Mouse (Mus musculus): Measurements from ENCODE around the gene Sult6b1. TPM values are rescaled to one million over a fixed set of nuclear protein-coding genes. Genes with fewer than 3 reads are reported as not detected.

Gene Sult6b1
- polyA plus RNA-seq, 1 experiment from 2014 or later = not detected

DNA sequence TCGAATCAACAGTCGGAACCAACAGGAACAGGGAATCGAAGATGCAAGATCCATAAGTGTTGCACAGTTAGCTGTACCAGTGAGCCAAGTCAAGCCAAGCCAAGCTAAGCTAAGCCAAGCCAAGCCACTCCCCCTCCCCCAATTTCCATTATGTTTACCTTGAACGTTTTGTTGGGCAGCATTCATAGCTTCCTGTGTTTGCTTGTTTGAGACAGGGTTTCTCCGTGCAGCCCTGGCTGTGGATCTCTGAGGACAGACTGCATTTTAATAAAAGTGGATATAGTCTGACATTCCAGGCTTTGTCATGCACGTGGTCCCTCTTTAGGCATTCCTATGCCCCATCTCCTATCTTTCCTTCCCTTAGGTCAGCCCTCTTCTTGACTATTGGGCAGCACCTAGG is 9.0 kb upstream of the Sult6b1 start:
- Histone ChIP-seq H3K9ac (peak overlapping the region; percentile 85), H3K4me3 (peak overlapping the region; percentile 76), H3K4me2 (replicated peaks) (peak overlapping the region; percentile 76), H3K36me3 (peaks cover 21% of the 10 kb centered on the region), H3K27me3 (no peaks in the 10 kb centered on the region), H3K4me1 (peaks cover 14% of the 10 kb centered on the region), H3K9me3 (no peaks in the 10 kb centered on the region), H3K27ac (peak overlapping the region; percentile 52; the same call in 1 of the 2 replicates)
- whole genome bisulfite sequencing = 48% methylated on average over 6 of the region's 6 CpGs
- 0 out of 2 replicates have a peak, but pooled peaks have one; percentile 0 for ATAC-seq (ENCODE audit: low FRiP score, low read depth)

DNA sequence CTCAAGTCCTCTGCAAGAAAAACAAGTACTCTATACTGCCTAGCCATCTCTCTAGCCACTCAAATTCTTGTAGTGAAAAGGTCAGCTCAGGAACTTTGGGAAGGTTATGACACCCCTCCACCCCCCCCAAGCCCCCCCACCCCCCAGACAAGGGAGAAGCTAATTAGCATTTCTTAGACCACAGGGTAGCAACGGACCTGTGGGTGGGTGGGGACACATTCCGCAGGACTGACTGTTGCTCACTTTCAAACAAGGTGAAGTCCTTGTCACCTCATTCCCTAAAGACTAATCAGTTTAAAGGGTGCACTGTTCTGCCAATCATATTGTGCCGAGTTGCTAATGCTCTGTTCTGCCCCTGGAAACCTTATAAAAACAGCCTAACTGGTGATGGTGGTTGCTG is 7.1 kb upstream of the Sult6b1 start:
- ATAC-seq (ENCODE audit: low FRiP score, low read depth) = no peak
- 68% methylated on average over 3 of the region's 3 CpGs for WGBS
- H3K9me3 ChIP-seq = no peaks in the 10 kb centered on the region

DNA sequence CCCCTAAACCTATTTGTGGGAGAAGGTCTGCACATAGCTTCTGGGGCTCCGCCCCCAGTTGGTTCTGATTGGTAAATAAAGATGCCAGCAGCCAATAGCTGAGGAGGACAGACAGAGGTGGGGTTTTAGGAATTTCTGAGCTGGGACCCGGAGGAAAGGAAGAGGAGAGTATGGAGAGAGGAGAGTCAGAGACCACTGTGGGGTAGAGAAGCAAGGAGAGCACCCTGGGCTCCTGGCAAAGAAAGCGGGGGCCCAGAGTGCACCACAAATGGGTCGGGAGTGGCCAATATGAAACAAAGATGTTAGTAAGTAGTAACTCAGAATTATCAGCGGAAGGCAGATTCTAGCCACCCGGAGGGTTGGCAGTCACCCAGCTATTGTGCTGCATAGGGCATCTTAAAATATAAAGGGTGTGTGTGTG is 6.1 kb upstream of the Sult6b1 start:
- Histone ChIP-seq H3K4me1 (peaks cover 14% of the 10 kb centered on the region), H3K27me3 (0 out of 2 replicates have a peak, but pooled peaks cover 3% of the 10 kb centered on the region), H3K4me3 (peak overlapping the region; percentile 35), H3K9ac (no peak overlapping the region), H3K9me3 (no peaks in the 10 kb centered on the region), H3K27ac (no peak overlapping the region), H3K36me3 (no peaks in the 10 kb centered on the region), H3K4me2 (replicated peaks) (peak overlapping the region; percentile 55)
- ATAC-seq (ENCODE audit: low FRiP score, low read depth) = no peak
- 30% methylated on average over 6 of the region's 6 CpGs for WGBS

More for the DNA sequence above, 7.1 kb upstream of the Sult6b1 start:
- no peaks in the 10 kb centered on the region for H3K27me3 ChIP-seq
- no peak overlapping the region for H3K4me3 ChIP-seq
- H3K4me1 ChIP-seq = peaks cover 14% of the 10 kb centered on the region
- peaks cover 6% of the 10 kb centered on the region; the same call in 1 of the 2 replicates for H3K36me3 ChIP-seq
- no peak overlapping the region for H3K9ac ChIP-seq
- no peak overlapping the region for H3K4me2 ChIP-seq (replicated peaks)
- H3K27ac ChIP-seq = no peak overlapping the region

GRCm38 (mm10) chr17:78909374-78909773 is 2.6 kb upstream of the Sult6b1 start:
- no peaks in the 10 kb centered on the region for H3K4me1 ChIP-seq
- H3K27me3 ChIP-seq = 0 out of 2 replicates have a peak, but pooled peaks cover 3% of the 10 kb centered on the region
- H3K36me3 ChIP-seq = no peaks in the 10 kb centered on the region
- no peak overlapping the region for H3K27ac ChIP-seq
- H3K4me3 ChIP-seq = no peak overlapping the region
- no peak overlapping the region for H3K4me2 ChIP-seq (replicated peaks)
- no peak for ATAC-seq (ENCODE audit: low FRiP score, low read depth)
- no peak overlapping the region for H3K9ac ChIP-seq
- no peaks in the 10 kb centered on the region for H3K9me3 ChIP-seq
- 66% methylated on average over 2 of the region's 2 CpGs for WGBS

DNA sequence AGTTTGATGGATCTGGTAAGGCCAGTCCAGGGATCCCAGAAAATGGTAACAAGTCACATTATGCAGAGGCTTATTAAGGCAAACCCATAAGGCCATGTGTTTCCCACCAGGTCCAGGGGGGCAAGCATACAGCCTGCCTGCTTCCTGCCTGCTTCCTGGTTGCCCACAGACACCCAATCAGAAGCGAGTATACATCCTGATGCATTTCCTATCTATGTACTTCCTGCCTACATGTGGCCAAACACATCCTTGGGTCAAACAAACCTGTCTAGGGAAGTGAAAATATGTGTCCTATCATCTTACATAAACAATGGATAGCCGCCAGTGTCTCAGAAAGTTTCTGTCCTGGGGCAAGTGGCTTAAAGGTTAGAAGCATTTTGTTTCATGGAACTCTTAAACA is 3.6 kb downstream of the Sult6b1 start:
- H3K27me3 ChIP-seq = no peaks in the 10 kb centered on the region
- H3K4me3 ChIP-seq = no peak overlapping the region
- no peak for ATAC-seq (ENCODE audit: low FRiP score, low read depth)
- no peaks in the 10 kb centered on the region for H3K36me3 ChIP-seq
- H3K27ac ChIP-seq = no peak overlapping the region
- WGBS = 82% methylated on average over 2 of the region's 2 CpGs
- no peaks in the 10 kb centered on the region for H3K9me3 ChIP-seq
- H3K9ac ChIP-seq = no peak overlapping the region
- H3K4me2 ChIP-seq (replicated peaks) = no peak overlapping the region
- no peaks in the 10 kb centered on the region for H3K4me1 ChIP-seq

GRCm38 (mm10) chr17:78895394-78895793 is 11.4 kb downstream of the Sult6b1 start:
- no peaks in the 10 kb centered on the region for H3K36me3 ChIP-seq
- peak overlapping the region; percentile 23; the same call in 1 of the 2 replicates for H3K4me3 ChIP-seq
- H3K4me1 ChIP-seq = 0 out of 2 replicates have a peak, but pooled peaks cover 9% of the 10 kb centered on the region
- H3K9ac ChIP-seq = no peak overlapping the region
- peak overlapping the region; percentile 48; the same call in 1 of the 2 replicates for H3K27ac ChIP-seq
- WGBS = 24% methylated on average over 8 of the region's 8 CpGs
- peak; percentile 57; the same call in 1 of the 2 replicates for ATAC-seq (ENCODE audit: low FRiP score, low read depth)
- H3K9me3 ChIP-seq = no peaks in the 10 kb centered on the region
- peak overlapping the region; percentile 53 for H3K4me2 ChIP-seq (replicated peaks)
- no peaks in the 10 kb centered on the region for H3K27me3 ChIP-seq

- Histone ChIP-seq H3K27ac (no peak overlapping the region), H3K4me2 (replicated peaks) (no peak overlapping the region; the same call in 1 of the 2 replicates), H3K4me3 (no peak overlapping the region), H3K36me3 (no peaks in the 10 kb centered on the region), H3K9me3 (no peaks in the 10 kb centered on the region), H3K27me3 (no peaks in the 10 kb centered on the region), H3K9ac (no peak overlapping the region; the same call in 1 of the 2 replicates), H3K4me1 (0 out of 2 replicates have a peak, but pooled peaks cover 9% of the 10 kb centered on the region)
- ATAC-seq (ENCODE audit: low FRiP score, low read depth) = no peak
- 80% methylated on average over 7 of the region's 7 CpGs for WGBS
Observed at GRCm38 (mm10) chr17:78894991-78895390, 11.8 kb downstream of the Sult6b1 start.

DNA sequence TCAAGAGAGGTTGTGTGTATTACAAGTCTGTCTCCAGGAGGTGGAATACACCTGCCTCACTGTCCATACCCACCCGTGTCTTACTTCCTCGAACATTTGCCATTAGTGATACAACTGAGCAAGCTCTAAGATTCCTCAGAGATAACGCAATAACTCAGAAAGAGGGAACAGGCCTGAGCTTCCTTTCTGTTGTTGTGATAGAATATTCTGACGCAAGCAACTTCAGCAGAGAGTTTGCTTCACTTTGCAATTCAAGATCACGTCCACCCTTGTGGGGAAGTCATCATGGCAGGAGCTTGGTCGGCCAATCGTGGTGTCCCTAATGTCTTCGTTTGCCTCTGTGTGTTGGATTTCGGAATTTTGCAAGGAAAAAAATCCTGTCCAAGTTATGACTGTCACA is 15.8 kb downstream of the Sult6b1 start:
- H3K36me3 ChIP-seq = no peaks in the 10 kb centered on the region
- H3K4me2 ChIP-seq (replicated peaks) = no peak overlapping the region
- no peak for ATAC-seq (ENCODE audit: low FRiP score, low read depth)
- H3K4me1 ChIP-seq = 0 out of 2 replicates have a peak, but pooled peaks cover 9% of the 10 kb centered on the region
- H3K27me3 ChIP-seq = no peaks in the 10 kb centered on the region
- no peak overlapping the region for H3K27ac ChIP-seq
- H3K9me3 ChIP-seq = no peaks in the 10 kb centered on the region
- H3K9ac ChIP-seq = no peak overlapping the region
- WGBS = 84% methylated on average over 9 of the region's 9 CpGs
- no peak overlapping the region for H3K4me3 ChIP-seq

- 60% methylated on average over 3 of the region's 3 CpGs for WGBS
- H3K9ac ChIP-seq = no peak overlapping the region
Observed at GRCm38 (mm10) chr17:78889184-78889583, 17.6 kb downstream of the Sult6b1 start.

GRCm38 (mm10) chr17:78888554-78888953 is 18.2 kb downstream of the Sult6b1 start:
- WGBS = 85% methylated on average over 4 of the region's 4 CpGs
- Histone ChIP-seq H3K27ac (no peak overlapping the region), H3K27me3 (no peaks in the 10 kb centered on the region), H3K4me3 (no peak overlapping the region), H3K4me2 (replicated peaks) (no peak overlapping the region), H3K9ac (no peak overlapping the region), H3K4me1 (no peaks in the 10 kb centered on the region), H3K36me3 (no peaks in the 10 kb centered on the region), H3K9me3 (no peaks in the 10 kb centered on the region)
- ATAC-seq (ENCODE audit: low FRiP score, low read depth) = no peak

More at GRCm38 (mm10) chr17:78889184-78889583, 17.6 kb downstream of the Sult6b1 start:
- no peak for ATAC-seq (ENCODE audit: low FRiP score, low read depth)
- Histone ChIP-seq H3K4me2 (replicated peaks) (no peak overlapping the region), H3K9me3 (no peaks in the 10 kb centered on the region), H3K4me1 (no peaks in the 10 kb centered on the region), H3K27ac (no peak overlapping the region), H3K36me3 (no peaks in the 10 kb centered on the region), H3K4me3 (no peak overlapping the region), H3K27me3 (no peaks in the 10 kb centered on the region)

- Histone ChIP-seq H3K4me1 (peaks cover 16% of the 10 kb centered on the region), H3K4me2 (replicated peaks) (no peak overlapping the region), H3K27ac (no peak overlapping the region), H3K4me3 (no peak overlapping the region), H3K36me3 (no peaks in the 10 kb centered on the region), H3K9me3 (no peaks in the 10 kb centered on the region), H3K27me3 (no peaks in the 10 kb centered on the region), H3K9ac (no peak overlapping the region)
- 78% methylated on average over 5 of the region's 5 CpGs for WGBS
- ATAC-seq (ENCODE audit: low FRiP score, low read depth) = no peak
Observed at GRCm38 (mm10) chr17:78885286-78886065, 21.3 kb downstream of the Sult6b1 start.

GRCm38 (mm10) chr17:78883291-78883690 is 23.5 kb downstream of the Sult6b1 start:
- H3K36me3 ChIP-seq = peaks cover 3% of the 10 kb centered on the region
- no peak overlapping the region for H3K27ac ChIP-seq
- peaks cover 21% of the 10 kb centered on the region for H3K4me1 ChIP-seq
- H3K9ac ChIP-seq = no peak overlapping the region
- no peak overlapping the region; the same call in 1 of the 2 replicates for H3K4me2 ChIP-seq (replicated peaks)
- no peaks in the 10 kb centered on the region for H3K9me3 ChIP-seq
- no peak overlapping the region for H3K4me3 ChIP-seq
- no peaks in the 10 kb centered on the region for H3K27me3 ChIP-seq
- ATAC-seq (ENCODE audit: low FRiP score, low read depth) = no peak
- WGBS = 93% methylated on average over 4 of the region's 4 CpGs
